Mouse (Mus musculus) embryo, embryonic 9.5 days (tissue): ENCODE results near the gene Clec3b.

ENCODE experiments used
- DNase-seq: peaks from one replicate; pipeline ENCODE4 v3.0.0-alpha.2; 2017; ENCODE audit errors: extremely low spot score

The Clec3b gene

DNA sequence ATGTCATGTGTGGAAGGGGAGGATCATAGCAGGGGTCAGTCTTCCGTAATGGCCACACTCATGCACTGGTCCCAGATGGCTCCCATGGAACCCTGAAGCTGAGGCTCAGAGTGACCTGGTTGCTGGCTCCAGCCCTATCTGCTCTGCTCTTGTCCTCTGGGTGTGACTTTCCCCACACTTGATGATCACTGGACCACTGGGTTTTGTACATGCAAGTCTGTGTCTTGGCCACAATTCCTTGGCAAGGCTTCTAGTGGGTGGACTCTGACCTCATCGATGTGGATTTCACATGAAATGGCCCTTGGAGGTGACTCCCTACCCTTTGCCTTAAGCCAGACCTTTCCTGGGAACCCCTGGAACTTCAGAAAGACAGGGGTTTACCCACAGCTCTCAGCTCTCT, 2.4 kb downstream of the Clec3b start:
- no peak for DNase-seq

- DNase-seq, result peak; percentile 40
Observed at GRCm38 (mm10) chr9:123156910-123157361, 6.2 kb downstream of the Clec3b start.

GRCm38 (mm10) chr9:123157699-123158098, 7.0 kb downstream of the Clec3b start:
- no peak for DNase-seq

DNA sequence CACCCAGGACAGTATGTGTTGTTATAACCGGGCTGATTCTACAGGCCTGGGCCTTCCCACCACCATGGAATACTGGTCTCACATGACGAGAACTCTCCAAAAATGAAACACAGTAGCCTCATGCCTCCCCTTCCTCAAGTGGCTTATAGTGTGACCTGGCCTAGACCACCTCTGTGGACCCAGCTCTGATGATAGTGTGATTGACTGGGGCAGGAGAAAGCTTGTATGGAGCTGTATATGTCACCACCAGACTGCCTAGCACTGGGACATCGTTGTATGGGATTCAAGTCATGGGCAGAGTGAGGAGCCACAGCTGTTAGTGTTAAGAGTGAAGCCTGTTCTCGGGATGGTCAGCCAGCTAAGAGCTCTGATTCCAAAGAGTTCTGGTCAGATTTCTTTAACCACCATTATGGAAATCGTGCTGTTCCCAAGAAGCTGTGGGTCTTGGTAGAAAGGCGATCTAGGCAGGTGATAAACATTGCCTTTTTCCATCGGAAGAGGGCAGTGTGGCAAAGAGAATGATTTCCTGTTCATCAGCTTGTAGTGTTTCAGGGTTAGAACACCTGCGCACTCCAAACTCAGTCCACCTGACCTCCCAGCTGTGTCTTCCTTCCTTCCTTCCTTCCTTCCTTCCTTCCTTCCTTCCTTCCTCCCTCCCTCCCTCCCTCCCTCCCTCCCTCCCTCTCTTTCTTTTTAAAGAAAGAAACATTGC, 7.5 kb downstream of the Clec3b start:
- peak; percentile 28 for DNase-seq

GRCm38 (mm10) chr9:123159330-123159729, 8.6 kb downstream of the Clec3b start:
- DNase-seq, result peak; percentile 47

GRCm38 (mm10) chr9:123161792-123162191, 11.0 kb downstream of the Clec3b start:
- no peak for DNase-seq

GRCm38 (mm10) chr9:123162985-123163694, 12.4 kb downstream of the Clec3b start:
- DNase-seq, result no peak

DNA sequence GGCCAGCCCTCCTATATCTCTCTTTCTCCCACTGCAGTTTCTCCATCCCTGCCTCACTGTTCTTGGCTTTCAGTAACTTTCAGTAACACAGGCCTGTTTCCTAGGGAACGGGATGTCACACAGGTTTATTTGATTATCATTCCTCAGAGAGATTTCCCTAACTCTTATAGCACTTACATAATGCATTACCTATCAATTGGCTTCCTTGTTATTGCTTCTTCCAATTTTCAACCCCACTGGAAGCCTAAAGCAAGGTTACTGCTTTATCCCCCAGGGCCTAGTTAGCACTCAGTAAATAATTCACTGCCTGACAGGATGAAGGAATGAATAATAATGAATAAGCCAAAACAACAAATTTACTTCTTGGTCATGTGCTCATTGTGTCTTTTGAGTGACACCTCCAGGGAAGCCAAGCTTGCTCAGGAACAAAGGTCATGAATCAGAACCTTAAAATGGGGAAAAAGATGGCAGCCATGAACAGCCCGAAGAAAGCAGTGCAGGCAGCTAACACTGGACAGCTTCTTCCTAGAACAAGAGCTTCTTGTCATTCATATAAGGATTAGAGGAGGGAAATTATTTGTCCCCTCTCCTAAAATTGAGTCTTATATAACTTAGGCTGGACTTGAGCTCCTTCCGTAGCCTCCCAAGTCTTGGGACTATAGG, 15.2 kb downstream of the Clec3b start:
- DNase-seq, result no peak

GRCm38 (mm10) chr9:123173760-123174159, 23.0 kb downstream of the Clec3b start:
- DNase-seq, result no peak

DNA sequence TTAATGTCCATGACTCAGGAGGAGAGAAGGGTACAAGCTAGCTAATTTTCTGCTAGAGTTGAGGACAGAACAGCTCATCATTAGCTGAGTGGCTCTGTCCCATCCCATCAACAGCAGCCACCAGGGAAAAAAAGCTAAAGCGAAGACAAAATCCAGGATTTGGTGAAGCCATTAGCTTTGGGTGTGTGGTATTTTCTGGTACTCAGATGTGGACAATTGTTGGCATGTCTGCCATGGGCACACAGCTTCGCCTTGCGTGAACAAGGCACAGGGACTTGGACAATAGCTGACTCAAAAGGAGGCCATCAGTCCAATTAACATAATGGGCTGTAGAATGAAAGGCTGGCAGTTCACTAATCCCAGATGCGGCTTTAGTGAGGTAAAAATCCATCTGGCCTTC, 23.6 kb downstream of the Clec3b start:
- DNase-seq, result no peak

- no peak for DNase-seq
Observed at GRCm38 (mm10) chr9:123177380-123178048, 26.8 kb downstream of the Clec3b start.

DNA sequence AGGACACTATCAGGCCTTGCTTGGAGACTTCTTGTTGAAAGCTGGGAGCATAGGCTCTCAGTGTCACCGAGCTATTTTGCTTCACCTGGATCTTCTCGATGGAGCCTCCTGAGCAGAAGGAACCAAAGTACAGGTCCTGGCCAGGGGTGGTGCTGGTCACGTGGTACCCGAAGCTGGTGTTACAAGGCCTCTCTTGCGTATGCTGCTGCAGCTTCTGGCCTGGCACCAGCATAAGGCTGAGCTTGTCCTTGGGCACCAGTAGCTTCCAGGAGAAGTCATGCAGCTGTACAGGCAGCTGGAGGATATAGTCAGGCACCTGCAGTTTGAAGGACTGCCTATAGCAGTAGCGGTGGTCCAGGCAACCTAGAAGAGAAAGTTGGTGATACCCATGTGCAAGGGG, 29.3 kb downstream of the Clec3b start:
- DNase-seq, result no peak

GRCm38 (mm10) chr9:123183226-123183625, 32.5 kb downstream of the Clec3b start:
- DNase-seq, result no peak

DNA sequence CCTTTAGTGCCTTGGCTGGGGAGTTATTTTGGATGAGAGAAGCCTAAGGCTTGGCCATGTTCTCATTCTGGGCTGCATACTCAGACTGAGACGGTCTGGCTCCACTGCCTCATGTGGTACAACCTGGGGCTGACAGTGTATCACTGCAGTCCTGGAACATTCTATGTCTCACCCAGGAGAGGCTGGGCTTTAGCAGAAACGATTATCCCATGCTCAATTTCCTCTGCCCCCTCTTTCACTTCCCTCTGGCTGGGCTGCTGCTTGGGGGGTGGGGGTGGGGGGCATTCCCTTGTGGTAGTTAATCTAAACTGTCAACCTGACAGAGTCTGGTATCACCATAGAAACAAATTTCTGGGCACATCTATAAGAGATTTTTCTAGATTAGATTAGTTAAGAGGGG, 34.8 kb downstream of the Clec3b start:
- DNase-seq, result no peak

GRCm38 (mm10) chr9:123186151-123186550, 35.4 kb downstream of the Clec3b start:
- no peak for DNase-seq

- no peak for DNase-seq
Observed at GRCm38 (mm10) chr9:123187589-123187988, 36.8 kb downstream of the Clec3b start.

DNA sequence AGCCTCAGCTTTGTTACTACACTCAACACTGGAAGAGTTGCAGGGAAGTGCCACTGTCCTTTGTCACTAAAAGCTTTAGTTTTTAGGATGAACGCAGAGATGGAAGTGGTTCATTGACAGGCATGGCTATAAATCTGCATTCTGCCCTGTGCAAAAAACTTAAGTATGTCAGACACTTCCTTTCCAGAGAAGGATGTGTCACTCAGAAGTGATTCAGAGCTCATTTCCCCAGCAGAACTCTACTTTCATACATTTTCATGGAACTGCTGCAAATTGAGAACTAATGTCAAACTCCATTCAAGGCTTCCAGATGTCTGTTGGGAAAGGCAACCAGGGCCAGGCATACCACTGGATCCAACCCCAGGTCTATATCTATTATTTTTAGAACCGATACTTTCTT, 37.5 kb downstream of the Clec3b start:
- DNase-seq, result no peak

DNA sequence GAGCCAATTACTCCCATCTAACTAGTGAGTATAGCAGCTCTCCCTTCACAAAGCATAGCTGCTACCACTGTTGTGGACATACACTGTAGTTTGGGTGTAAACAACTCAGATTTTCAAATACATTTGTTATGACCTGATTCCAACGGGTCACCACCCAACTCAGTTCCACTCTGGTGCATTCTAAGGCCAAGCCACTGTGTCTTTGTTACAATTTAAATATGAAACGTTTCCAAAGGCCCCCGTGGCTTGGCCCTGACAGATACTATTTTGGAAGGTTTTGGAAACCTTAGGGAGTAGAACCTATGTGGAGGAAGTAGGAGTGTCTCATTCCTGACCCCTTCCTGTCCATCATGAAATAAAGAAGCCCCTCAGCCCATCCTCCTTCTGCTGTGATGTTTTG, 49.4 kb downstream of the Clec3b start:
- DNase-seq, result no peak

- no peak for DNase-seq
Observed at GRCm38 (mm10) chr9:123206526-123206925, 55.8 kb downstream of the Clec3b start.

DNA sequence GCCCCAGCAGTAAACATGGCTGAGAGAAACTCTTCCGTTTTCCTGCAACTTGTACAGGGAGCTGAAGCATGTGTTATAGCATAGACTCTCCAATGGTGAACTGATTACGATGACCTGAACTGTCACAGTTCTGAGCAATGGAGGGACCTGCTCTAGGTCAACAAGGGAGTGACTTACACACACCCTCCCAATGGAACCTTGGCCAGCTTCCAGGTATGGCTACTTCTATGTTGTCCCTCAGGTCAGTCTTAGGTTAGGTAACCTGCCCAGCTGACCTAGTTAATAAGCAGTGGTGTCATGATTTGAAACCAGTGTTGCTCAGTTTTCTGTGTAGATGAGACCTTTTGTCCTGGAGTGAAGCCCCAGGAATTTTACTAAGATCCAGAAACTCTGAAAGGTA, 56.2 kb downstream of the Clec3b start:
- DNase-seq, result no peak
